Mouse (Mus musculus) small intestine, adult 2 months (tissue): Measurements from ENCODE around the gene Clcn1.

Experiments used
- CTCF ChIP-seq: fragments of 200-500 bp; IDR thresholded peaks from 2 replicates; pipeline ENCODE4 v1.5.1; 2012; ENCODE audit warnings: low read depth, mild to moderate bottlenecking, control low read depth, inconsistent platforms, low read length, moderate library complexity, mixed read lengths; ENCODE audit not compliant: insufficient replicate concordance, insufficient read length; ENCODE audit errors: extremely low read depth
- POLR2A ChIP-seq: fragments of 200-500 bp; IDR thresholded peaks from 2 replicates; pipeline ENCODE4 v1.6.1; 2012; ENCODE audit warnings: low read depth, mild to moderate bottlenecking, control low read depth, inconsistent platforms, low read length, moderate library complexity

DNA sequence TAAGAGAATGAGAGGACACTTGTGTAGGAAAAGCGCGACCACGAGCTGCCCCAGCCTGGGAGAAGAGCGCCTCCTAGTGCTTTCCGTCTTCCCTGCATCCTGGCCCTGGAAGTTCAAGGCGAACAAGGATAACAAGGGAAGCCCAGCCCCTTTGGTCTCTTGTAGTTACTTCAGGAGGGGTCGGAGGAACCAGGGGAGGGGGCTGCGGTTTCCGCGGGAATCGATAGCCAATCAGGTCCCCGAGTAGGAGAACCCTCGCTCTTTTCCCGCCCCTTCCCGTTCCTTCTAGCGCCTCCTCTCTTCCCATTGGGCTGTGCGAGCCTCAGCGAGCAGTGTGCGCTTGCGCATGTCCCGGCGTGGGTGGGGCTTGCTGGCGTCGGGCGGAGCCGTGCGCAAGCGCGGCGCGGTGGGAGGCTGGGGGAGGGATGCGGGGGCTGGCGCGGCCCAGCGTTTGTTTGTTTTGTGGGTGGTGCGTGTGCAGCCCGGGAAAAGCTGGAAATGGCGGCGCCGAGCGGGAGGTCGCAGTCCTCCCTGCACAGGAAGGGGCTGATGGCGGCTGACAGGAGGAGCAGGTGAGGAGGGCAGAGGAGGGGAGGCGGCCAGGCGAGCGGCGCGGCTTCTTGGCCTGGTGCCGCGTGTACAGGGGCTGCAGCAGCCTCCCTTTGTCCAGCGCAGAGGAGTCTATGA is 21.7 kb upstream of the Clcn1 start, which contains the start of gene Casp2:
- TF ChIP-seq POLR2A: no peak; the same call in 1 of the 2 replicates
- peak; percentile 98 for TF ChIP-seq CTCF
